Mouse (Mus musculus) erythroblast, adult 5-6 weeks (primary cell): ENCODE data around the gene Mmp24. TPM values are rescaled to one million over a fixed set of nuclear protein-coding genes. Genes with fewer than 3 reads are reported as not detected.
"Not testable (repeated sequence)": the region's sequence is repeated elsewhere in the genome, so short reads cannot be mapped to it uniquely, and the experiment has no call there.

Experiments used
- ATAC-seq: replicated peaks from 2 replicates; pipeline ENCODE4 v1.8.0; 2016; ENCODE audit warnings: moderate number of reproducible peaks, mild to moderate bottlenecking, moderate TSS enrichment, inconsistent platforms; ENCODE audit not compliant: poor library complexity, low FRiP score, severe bottlenecking
- total RNA-seq, 2 experiments: library from RNA; stranded (forward) in 1 of 2; stranded (reverse) in 1 of 2; fragments of 150-400 nt in 1 of 2; fragments of 200-764, 138-1000 nt in 1 of 2; gene quantifications; 2 replicates each; pipeline versions ENCODE4 v1.2.3 to v1.2.4; 2015 to 2017; ENCODE audit warnings: low replicate concordance in 2 of 2

Mmp24 gene
- total RNA-seq, 2 experiments from 2014 or later, result not detected

DNA sequence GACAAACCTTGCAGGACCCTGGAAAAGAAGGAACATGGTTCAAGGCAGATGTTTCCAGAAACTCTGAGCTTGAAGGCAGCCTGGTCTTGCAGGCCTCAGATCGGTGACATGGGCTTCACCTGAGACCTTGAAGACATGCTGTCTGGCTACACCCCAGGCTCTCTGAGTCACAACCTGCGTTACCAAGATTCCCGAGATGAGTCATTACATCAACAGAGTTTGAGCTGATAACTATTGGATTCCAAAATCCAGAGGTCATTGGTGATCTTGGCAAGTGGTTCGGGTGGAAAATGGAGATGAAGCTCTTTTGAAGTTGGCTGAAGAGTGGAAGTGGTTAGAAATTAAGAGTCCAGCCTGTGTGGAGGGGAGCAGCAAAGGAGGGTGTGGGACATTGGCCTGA is 34.5 kb downstream of the Mmp24 start:
- ATAC-seq, result no peak

DNA sequence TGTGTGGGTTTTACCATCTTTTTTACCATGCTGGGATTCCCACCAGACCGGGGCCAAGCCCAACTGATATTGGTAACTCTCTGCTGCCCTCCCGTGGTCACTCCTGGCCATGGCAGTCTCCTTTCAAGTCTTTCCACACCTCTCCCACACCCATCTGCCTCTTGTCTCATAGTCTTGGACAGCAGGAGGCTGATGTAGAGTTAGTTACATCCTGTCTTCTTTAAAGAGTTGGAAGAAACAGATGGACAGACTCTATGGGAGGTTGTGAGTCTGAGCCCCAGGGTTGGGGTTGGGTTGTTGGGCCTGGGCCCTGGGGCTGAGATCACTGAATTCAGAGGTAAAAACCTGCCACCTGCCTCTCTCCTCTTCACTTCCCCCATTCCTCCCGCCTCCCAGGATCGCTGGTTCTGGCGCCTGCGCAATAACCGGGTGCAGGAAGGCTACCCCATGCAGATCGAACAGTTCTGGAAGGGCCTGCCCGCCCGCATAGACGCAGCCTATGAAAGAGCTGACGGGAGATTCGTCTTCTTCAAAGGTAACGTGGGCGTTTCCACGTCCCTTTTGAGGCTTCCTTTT is 36.8 kb downstream of the Mmp24 start:
- peak; percentile 79 for ATAC-seq

DNA sequence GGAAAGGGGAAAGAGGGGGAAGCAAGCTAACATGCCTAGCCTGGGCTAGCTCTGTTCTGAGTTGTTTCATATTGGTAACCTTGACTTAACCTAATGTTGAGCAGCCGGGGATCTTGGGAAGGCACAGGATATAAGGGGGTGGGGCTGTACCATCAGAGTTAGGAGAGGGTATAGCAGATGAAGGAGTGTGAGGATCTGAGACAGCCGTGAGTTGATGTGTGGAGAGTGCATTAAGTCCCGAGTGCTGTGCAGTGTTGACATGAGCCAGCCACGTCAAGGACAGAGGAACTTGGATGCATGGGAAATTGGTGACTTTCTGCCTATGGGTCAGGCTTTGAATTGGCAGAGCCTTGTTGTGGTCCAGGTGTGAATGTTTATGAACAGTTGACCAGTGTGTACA is 37.5 kb downstream of the Mmp24 start:
- no peak for ATAC-seq

DNA sequence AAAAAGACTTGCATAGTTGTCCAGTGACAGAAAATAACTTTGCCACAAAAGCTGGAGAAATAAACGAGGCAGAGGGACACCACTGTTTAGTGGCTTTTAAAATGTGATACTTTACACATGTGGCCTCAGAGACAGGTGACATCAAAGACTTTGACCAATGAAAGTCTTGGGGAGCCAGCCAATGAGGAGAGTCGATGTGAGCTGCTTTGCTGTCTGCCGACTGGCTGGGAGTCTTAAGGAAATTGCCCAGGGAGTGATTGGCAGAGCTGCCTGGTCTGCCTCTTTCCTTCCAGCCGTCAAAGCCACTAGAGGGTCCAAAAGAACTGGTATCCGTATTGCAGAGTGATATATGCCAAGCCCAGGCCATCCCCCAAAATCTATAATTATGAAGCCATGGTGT is 39.7 kb downstream of the Mmp24 start:
- ATAC-seq, result no peak

DNA sequence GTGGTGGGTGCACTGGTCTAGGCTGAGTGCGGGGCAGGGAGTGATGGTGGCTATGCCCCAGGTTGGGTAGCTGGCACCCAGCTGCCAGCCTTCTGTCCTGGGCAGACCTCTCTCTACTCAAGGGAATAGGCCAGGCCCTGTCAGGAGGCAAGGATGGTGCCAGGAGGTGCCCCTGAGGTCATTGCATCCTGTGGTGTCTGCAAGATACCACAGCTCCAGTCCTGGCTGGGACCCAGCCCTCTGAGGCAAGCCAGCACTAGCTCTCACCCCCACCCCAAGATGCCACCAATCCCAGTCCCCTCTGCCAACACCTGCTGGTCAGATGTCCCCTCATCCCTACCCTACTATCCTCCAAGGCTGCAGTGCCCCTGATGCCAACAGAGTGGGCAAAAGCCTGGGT is 41.0 kb downstream of the Mmp24 start:
- ATAC-seq, result no peak

DNA sequence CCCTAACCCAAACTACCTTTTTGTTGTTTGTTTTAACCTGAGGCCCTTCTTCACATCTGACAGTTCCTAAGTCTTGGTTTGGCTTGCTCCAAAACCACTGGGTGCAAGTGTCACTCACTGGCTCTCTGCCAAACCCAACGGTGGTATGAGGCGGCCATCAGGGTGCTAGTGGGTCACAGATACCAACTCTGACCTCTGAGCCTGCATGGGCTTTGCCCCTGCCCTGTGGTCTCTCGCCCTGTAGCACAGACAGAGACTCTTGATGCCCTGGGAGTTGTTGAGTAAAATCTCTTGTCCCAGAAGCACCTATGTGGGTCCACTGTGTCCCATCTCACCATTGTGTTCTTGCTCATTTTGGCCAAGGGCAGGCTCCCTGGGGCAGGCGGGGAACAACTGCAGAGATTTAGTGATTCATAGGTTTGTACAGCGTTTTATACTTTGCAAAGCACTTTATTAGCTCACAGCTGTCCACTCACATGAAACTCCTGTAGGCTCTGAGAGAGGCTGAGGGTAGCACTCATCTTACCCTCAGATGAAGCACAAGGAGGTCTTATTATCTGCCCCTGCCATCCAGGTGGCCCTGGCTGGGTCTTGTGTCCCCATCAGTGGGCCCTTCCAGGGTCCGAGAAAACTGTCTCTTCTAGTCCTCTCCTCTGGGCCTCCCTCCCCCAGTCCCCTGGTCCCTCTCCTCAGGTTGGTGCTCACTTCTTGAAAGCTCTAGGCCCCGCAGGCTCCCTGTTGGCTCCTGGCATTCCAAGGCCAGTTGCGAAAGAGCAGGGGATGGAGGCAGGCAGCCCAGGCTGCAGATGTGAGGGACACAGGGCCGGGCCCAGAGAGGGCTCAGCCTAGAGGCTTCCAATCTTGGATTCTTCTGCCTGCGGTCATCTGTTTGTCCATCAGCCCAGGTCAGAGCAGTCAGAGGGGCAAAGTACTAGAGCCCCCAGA is 42.4 kb downstream of the Mmp24 start:
- no peak for ATAC-seq

DNA sequence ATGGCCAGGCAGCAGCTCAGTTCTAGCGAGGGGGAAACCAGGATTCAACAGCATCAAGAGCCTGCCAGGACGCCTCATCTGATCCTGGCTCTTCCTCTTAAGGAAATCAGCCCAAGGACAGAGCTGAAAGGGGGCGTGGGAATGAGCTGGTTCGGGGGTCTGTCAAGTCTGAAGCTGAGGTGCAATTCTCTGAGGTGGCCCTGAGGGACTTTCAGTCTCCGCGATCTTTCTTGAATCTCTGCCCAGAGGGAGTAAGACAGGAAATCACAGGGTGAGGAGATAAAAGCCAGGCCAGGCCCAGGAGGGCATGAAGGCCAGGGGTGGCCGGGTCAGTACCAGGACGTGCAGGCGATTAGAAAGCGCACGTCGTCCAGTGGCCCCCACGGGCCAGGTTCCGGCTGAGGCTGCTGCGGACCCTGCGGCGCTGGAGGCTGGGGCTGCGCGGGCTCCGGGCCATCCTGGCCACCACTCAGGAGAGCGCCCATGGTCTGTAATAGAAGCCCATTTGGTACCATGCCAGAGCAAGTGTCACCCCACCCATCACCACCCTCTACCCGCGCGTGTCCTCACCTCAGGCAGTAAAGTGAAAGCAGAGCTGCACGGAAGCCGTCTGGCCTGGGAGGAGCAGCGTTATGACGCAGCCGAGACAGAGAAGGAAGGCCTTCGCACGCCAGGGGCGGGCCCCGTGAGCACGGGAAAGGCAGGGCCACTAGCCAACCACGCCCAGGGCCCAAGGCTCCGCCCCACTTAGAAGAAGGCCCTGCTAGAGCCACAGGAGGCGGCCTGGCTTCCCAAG is 43.7 kb downstream of the Mmp24 start:
- ATAC-seq, result peak; percentile 96

DNA sequence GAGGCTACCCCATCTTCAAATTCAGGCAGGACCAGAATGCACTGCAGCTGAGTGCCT is 44.1 kb downstream of the Mmp24 start, which contains the start of gene BC029722:
Gene BC029722, minus strand, starts transcription at position 35 of the 57 bp plus-strand sequence.
- ATAC-seq, result no peak

DNA sequence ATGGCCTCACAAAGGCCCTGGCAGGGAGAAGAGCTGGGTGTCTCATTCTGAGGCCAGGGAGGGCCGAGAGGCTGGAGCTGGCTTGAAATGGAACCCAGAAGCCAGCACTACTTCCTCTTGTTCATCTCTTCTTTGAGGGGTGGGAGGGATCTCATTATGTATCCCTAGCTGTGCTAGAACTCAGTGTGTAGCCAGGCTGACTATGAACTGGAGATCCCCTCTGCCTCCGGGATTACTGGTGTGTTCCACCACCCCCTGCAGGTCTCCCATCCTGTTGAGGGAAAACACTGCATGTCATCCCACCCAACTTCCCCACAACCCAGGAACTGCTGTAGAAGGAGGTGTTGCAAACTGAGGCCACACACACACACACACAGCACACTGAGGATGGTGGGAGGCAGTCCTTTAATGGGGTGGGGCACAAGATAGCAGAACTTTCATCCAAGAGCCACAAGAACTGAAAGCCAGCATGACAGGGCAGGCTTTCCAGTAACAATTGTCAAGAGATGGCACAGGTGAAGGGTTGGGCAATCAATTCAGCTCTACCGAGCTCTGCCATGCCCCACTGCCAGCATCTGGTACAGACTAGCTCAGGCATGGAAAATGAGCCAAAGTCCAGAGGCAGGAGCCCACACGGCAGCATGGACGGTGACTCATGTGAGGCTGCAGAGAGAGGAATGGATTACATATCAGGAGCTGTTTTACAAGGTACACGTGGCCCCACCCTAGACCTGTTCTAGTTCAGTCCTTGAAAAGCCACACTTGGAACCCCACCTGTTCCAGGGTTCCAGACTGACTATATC is 44.5 kb downstream of the Mmp24 start:
- ATAC-seq, result peak; percentile 16

DNA sequence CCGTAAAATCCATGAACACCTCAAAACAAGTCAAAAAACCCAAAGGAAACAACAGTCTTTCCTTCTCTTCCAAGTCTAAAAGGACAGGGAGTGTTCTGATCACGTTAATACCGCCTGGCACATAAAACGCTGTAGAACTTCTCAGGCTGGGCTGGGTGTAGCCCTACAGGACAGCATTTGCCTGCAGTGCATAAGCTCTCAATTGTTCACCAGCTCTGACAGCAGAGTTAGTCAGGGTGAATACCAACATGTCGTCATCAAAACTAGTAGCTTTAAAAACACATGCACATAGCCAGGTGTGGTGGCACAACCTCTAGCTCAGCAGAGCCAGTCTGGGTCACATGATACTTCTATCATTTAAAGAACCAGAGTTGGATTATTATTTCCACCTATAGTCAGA is 45.6 kb downstream of the Mmp24 start:
- ATAC-seq, result no peak

DNA sequence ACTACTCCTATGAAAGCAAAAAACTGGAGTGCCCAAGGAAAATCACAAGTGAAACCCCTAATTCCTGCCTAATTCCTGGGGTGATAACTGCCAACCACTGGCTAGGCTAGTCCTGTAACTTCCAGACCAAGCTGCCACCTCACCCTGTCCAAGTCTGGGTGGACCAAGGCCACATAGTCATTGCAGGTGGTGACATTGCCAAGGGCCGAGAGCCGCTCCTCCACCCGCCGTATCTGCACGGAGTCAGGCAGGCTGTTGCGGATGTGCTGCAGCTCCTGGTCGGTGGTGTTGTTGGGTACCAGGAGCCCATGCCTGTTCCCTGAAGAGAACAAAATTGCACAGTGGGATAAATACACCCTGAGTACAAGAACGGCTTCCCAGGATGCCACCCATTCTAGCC is 48.6 kb downstream of the Mmp24 start:
- no peak for ATAC-seq

DNA sequence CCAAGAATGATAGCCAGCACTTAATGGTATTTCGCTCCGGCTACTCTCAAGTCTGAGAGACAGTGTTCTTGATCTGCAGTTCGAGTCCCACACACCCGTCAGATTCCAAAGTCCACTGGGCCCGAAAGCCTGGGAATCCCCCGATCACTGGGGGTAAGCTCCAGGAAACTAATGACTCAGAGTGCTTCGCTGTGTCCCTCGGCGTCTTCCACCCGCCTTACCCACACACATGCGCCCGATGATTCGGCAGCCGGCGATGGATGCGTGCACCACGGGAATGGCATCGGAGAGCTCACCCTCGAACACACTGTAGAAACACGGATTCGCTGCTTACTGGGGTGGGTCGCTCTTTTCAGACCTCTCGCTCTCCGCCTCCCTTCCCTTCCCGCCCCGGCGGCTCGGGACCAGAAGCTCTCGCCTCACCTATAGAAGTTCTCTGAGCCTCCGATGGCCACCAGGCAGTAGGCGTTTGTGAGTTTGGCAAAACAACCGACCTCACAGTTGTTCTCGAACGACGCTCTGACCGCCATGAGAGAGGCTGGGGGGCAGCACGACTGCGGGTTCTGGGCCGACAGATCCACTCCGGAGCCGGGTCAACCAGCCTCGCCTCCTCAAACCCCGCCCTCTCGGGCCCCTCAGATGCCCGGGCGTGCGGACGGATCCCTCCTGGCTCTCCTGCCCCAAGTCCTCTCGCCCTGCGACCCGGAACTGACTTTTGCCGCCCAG is 50.9 kb downstream of the Mmp24 start:
- ATAC-seq, result peak; percentile 68

DNA sequence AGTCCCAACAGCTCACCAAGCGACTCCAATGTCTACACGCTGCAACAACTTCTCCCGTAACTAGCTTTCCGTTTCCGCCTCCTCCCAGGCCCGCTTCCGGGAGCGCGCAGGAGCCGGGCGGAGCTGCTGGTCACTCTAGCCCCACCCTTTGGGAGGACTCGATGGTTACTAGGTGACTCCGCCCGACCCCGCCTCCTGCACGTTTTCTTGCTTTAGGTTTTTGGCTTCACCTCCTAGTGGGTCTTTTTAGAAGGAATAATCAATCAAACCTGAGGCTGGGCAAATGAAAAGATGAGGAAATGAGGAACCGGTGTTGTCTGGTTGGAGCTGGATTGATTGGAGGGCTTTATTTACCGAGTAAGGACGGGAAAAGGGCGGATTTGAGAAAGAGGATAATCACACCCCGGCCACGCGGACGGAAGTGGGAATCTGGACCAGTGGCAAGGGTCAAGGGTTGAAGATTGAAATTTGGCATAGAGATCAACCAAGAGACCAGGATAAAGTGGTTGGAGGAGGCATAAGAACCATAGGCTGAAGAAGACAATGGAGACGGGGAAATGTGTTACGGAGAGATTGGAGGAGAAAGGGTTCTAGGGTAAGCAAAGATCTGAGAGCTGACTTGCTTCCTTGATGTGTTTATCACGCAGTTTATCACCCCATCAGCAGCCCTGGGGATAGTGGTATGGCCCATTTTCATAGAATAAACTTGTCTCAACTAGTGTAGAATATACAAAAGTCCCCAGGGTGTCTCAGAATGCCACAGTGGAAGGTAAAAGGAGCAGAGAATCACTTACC is 51.7 kb downstream of the Mmp24 start, which contains the start of gene Eif6:
Gene Eif6, minus strand, starts transcription at position 296 of the 795 bp plus-strand sequence.
- peak; percentile 93 for ATAC-seq

DNA sequence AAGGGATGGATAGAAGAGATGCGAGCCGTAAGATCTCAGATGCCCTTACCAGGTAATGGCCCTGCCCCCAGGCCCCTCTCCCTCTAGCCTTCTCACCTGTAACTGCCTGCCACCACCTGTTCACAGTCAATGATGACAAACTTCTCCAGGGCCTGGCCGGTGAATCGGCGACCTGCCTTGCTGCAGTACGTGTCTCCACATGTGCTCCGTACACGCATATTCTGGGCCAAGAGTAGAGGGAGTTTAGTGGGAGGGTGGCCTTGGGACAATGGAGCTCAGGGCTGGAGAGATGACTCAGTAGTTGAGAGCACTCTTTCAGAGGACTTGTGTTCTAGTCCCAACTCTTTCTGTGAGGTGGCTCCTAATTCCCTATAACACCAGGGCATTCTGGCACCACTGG is 55.7 kb downstream of the Mmp24 start:
- no peak for ATAC-seq

DNA sequence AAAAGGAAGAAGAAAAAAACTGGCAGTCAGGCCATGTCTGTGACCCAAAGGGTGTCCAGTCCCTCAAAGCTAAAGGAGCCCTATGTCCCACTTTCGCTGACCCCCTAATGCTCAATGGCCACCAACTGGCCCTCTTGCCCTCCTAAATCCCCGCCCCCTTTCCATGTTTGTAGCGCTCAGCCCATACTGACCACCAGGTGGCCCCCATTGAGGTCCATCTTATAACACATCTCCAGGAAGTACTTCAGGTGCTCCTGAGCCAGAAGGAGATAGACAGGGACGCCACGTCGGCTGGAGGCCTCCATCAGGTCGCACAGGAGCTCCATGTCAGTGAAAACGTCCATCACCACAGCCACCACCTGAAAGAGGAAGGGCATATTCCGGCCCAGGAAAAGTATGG is 56.2 kb downstream of the Mmp24 start:
- no peak for ATAC-seq

DNA sequence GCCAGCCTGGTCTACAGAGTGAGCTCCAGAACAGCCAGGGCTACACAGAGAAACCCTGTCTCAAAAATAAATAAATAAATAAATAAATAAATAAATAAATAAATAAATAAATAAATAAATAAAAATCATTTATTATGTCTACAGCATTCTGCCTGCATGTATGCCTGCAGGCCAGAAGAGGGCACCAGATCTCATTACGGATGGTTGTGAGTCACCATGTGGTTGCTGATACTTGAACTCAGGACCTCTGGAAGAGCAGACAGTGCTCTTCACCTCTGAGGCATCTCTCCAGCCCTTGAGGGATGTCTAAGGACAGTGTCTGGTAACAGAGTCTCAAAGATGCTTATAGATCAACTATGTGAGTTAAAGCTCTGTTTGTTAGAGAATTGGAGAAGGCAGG is 56.9 kb downstream of the Mmp24 start:
- ATAC-seq, result not testable (repeated sequence)

DNA sequence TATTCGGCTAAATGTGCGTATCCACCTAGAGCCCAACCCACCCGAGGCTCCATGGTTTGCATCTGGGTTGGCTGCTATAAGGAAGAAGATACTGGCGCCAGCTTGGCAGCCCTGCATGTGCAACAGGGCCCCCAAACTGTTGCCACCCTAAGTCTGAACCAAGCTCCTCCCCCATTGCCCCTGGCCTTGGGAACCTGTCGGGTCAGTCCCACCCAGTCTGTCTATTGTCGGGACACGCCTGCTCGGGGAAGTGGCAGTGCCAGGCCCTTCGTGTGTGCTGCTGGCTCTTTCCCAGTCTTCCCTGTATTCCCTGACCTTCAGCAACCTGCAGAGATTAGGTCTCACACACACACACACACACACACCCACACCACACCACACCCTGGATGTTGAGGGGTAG is 59.6 kb downstream of the Mmp24 start, which contains the start of gene Fam83c:
Gene Fam83c, minus strand, starts transcription at position 123 of the 400 bp plus-strand sequence.
- no peak for ATAC-seq

DNA sequence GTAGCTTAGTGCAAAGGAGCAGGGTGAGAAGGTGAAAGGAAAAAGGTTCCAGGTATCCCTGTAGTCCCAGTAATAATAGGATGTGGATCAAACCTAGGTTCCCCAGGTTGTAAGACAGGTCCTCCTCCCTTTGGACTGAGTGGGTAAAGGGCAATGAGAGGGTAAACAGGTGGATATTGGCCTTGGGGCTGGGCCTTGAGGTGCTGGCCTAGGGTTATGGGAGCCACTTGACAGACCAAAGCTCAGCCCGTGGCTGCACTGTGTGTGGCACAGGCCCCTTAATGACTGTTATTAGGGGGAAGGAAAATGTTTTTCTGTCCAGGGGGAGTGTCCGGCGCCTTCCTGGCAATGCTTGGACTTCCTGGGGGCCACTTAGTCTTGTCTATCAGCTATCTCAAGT is 62.8 kb downstream of the Mmp24 start:
- ATAC-seq, result no peak

DNA sequence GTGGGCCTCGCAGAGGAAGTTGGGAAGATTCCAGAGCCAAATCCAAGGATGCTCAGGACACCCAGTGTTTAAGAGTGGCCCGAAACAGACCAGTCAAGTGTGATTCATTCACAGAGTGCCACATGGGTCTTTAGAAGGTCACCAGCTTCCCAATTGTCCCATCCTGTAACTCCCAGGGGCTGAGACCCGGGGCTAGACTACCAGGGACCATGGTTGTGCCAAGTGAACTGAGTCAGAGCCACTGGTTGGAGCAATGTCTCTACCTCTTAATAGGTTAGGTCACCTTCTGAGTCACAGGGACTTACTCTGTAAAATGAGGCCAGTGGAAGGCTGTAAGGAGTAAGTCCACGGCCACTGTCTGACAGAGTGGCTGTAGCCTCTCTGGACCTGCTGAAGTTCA is 63.8 kb downstream of the Mmp24 start:
- no peak for ATAC-seq
